Mouse (Mus musculus): ENCODE results near the gene Cybc1. TPM values are rescaled to one million over a fixed set of nuclear protein-coding genes. Genes with fewer than 3 reads are reported as not detected.

The Cybc1 gene
- polyA plus RNA-seq, 1 experiment from 2014 or later: 44.3 TPM

DNA sequence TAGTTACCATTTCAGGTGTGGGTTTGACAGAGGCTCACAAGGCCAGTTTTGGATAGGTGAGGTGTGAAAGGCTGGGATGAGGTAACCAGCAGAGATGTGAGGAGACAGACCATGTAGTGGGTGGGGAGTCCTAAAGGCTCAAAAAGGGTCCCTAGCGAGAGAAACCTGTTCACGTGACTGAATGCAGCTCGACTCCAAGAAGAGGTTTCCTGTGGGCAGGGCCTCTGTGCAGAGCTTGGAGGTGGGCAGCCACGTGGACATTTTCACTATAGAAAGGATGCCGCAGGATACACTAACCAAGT, 25.3 kb downstream of the Cybc1 start:
- peaks cover 16% of the 10 kb centered on the region for H3K4me1 ChIP-seq
- ATAC-seq (replicated peaks): no peak
- WGBS: under 1% methylated on average over 5 of the region's 5 CpGs
- peak overlapping the region; percentile 82 for H3K4me2 ChIP-seq (replicated peaks)
- H3K4me3 ChIP-seq: peak overlapping the region; percentile 77
- peak overlapping the region; percentile 22; the same call in 1 of the 2 replicates for H3K9ac ChIP-seq (replicated peaks)
- H3K9me3 ChIP-seq: no peaks in the 10 kb centered on the region
- H3K27me3 ChIP-seq: no peaks in the 10 kb centered on the region
- H3K27ac ChIP-seq (replicated peaks): peak overlapping the region; percentile 90
- peaks cover 9% of the 10 kb centered on the region; the same call in 1 of the 2 replicates for H3K36me3 ChIP-seq

DNA sequence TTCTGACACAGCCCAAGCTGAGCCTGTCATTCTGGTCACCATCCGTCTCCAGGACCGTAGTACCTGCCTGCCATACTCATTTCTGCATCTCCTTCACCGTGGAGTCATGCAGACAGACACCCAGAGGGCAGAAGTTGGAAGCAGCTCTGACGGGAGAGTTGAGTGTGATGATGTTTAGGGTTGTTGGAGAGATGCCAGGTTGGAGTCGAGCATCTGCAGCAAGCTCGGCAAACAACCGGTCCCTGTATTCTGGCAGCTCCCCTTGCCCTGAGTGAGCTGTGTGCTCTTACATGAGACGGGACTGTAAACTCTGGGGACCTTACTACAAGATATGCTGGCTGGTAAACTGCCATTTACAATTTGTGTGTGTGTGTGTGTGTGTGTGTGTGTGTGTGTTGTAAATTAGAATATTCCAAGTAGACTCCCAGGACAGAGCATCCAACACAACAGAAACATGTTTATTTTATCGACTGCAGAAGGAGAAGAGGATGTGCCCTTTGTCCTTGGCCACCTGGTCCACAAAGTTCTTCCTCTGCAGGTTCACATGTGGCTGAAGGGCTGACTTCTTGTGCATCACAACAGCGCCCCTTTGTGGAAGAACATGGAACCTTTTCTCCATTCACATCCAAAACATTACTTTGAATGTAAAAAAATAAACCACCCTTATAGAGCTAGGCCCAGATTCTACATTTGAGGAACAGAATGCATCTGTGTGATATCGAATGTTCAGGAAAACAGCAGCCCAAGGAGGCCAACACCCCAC, 27.5 kb downstream of the Cybc1 start:
- WGBS: 48% methylated on average over 11 of the region's 11 CpGs

DNA sequence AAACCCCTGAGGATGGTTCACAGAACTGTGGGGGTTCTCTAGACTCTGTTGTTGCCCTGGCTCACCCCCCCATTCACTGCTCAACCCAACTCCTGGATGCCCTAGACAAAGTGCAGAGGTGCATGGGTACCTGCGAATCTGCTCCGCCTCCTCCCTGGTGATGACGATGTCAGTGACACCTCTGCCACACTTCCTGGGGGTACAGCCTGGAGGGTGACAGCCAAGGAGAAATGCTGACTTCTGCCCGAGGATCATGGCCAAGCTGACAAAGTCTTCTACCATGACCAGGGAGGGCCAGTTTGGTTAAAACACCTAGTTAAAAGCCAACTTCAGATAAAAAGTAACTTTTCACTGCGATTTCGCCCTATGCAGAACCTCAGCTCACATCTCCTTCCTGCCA, 28.3 kb downstream of the Cybc1 start:
- no peak for ATAC-seq (replicated peaks)
- peaks cover 16% of the 10 kb centered on the region for H3K4me1 ChIP-seq
- no peak overlapping the region for H3K9ac ChIP-seq (replicated peaks)
- no peaks in the 10 kb centered on the region for H3K9me3 ChIP-seq
- no peak overlapping the region for H3K4me2 ChIP-seq (replicated peaks)
- no peak overlapping the region for H3K4me3 ChIP-seq
- no peaks in the 10 kb centered on the region for H3K27me3 ChIP-seq
- WGBS: 96% methylated on average over 6 of the region's 6 CpGs
- no peaks in the 10 kb centered on the region for H3K36me3 ChIP-seq
- no peak overlapping the region for H3K27ac ChIP-seq (replicated peaks)

More for the DNA sequence above, 27.5 kb downstream of the Cybc1 start:
- no peak for ATAC-seq (replicated peaks)
- Histone ChIP-seq H3K4me3 (no peak overlapping the region), H3K4me2 (replicated peaks) (no peak overlapping the region), H3K36me3 (no peaks in the 10 kb centered on the region), H3K27me3 (no peaks in the 10 kb centered on the region), H3K9ac (replicated peaks) (no peak overlapping the region), H3K27ac (replicated peaks) (no peak overlapping the region), H3K9me3 (no peaks in the 10 kb centered on the region), H3K4me1 (peaks cover 16% of the 10 kb centered on the region)

DNA sequence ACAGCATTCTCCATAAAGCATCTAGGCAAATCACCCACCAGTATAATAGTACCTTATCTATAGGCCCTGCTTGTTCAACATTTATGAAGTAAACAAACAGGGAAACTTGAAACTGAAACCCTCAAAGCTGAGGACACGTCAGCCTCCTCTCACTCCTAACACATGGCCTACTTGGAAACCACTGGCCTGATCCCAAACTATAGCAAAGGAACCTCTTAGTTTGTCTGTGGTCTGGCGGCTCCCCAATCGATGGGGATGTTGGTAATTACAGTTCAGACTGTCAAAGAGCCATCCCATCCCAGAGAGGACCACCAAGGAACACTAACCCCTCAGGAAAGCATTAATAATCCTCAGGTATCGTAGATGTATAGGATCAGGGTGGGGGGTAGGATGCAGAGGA, 29.3 kb downstream of the Cybc1 start:
- WGBS: 72% methylated on average over 4 of the region's 4 CpGs
- H3K36me3 ChIP-seq: no peaks in the 10 kb centered on the region

DNA sequence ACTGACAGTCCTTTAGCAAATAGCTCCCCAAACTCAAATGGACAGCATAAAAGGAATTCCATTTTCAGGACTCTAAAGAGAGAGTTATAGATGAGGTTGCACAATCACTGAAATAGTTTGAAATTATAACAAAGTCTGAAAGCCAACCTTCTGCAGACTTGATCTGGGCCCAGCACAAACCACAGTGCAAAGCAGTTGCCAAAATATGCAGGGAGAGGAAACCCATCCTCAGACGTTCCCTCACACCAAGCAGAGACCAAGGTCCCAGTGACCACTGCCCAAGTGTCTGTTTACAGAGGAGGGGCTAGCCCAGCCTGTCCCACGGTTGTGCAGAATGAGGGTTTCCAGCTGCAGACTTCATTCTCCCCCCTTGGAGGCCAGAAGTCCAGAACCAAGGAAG, 30.5 kb downstream of the Cybc1 start:
- Histone ChIP-seq H3K4me2 (replicated peaks) (no peak overlapping the region), H3K27me3 (no peaks in the 10 kb centered on the region), H3K4me3 (no peak overlapping the region), H3K36me3 (no peaks in the 10 kb centered on the region), H3K27ac (replicated peaks) (no peak overlapping the region), H3K4me1 (peaks cover 5% of the 10 kb centered on the region), H3K9me3 (no peaks in the 10 kb centered on the region), H3K9ac (replicated peaks) (no peak overlapping the region)
- ATAC-seq (replicated peaks): no peak
- WGBS: 52% methylated on average over 2 of the region's 2 CpGs

More for the DNA sequence above, 29.3 kb downstream of the Cybc1 start:
- no peaks in the 10 kb centered on the region for H3K27me3 ChIP-seq
- no peak overlapping the region for H3K9ac ChIP-seq (replicated peaks)
- no peak overlapping the region for H3K4me2 ChIP-seq (replicated peaks)
- H3K27ac ChIP-seq (replicated peaks): no peak overlapping the region
- peaks cover 11% of the 10 kb centered on the region for H3K4me1 ChIP-seq
- no peak for ATAC-seq (replicated peaks)
- H3K4me3 ChIP-seq: no peak overlapping the region
- no peaks in the 10 kb centered on the region for H3K9me3 ChIP-seq

DNA sequence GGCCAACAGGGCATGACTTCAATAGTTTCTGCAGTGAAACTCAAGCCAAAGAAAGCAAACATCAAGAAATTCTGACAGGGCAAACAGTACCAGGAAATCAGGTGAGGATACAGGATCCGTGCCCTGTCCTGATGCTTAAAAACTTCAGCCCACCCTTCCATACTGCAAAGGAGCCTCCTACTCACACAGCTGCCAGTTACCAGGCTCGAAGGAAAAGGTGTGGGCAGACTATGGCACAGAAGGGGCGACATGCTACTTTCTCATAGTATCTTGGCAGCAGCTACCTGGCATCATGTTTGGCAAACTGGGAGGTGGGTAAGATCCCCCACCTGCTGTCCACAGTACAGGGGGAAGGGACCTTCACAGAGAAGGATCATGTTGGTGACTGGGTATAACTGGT, 35.7 kb downstream of the Cybc1 start:
- Histone ChIP-seq H3K9me3 (no peaks in the 10 kb centered on the region), H3K27ac (replicated peaks) (no peak overlapping the region), H3K27me3 (no peaks in the 10 kb centered on the region), H3K36me3 (no peaks in the 10 kb centered on the region), H3K9ac (replicated peaks) (no peak overlapping the region), H3K4me1 (no peaks in the 10 kb centered on the region), H3K4me3 (no peak overlapping the region), H3K4me2 (replicated peaks) (no peak overlapping the region)
- ATAC-seq (replicated peaks): no peak
- WGBS: 77% methylated on average over 3 of the region's 3 CpGs

DNA sequence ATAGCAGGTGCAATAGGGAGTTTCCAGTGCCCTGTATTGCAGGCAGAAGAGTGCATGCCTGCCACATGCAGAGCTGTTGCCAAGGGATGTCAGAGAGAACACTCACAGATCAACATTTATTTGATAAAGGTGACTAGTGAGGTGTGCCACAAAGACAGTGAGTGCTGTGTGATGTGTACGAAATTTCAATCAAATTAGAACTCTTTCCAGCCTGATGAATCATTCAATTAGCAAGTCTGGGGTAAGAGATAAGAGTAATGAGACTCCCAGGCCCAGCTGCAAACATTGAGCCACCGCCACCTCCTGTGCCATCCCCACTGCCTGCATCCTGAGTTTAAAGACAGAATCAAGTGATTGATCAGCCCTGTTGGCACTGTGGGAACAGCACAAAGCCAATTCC, 36.4 kb downstream of the Cybc1 start:
- Histone ChIP-seq H3K4me1 (no peaks in the 10 kb centered on the region), H3K9ac (replicated peaks) (no peak overlapping the region), H3K4me3 (no peak overlapping the region), H3K36me3 (no peaks in the 10 kb centered on the region), H3K27me3 (no peaks in the 10 kb centered on the region), H3K4me2 (replicated peaks) (no peak overlapping the region), H3K27ac (replicated peaks) (no peak overlapping the region), H3K9me3 (no peaks in the 10 kb centered on the region)
- no peak for ATAC-seq (replicated peaks)
- WGBS: 73% methylated on average over 2 of the region's 2 CpGs

DNA sequence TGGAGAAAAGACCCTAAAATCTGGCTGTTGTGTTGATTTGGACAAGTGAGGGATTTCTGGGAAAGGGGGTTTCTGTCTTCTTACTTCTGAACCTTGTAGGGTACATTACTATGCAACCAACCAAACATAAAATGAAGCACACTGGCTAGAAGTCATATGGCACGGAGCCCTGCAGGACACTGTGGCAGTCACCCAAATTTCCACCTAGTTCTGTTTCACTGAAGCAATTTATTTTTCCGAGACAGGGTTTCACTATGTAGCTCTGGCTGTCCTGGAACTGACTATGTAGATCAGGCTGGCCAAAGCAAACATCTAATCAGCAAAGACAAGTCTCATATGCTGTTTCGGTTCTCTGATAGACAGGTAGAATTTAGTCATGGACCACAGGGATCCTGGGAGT, 39.4 kb downstream of the Cybc1 start:
- H3K9me3 ChIP-seq: no peaks in the 10 kb centered on the region
- 89% methylated on average over 3 of the region's 3 CpGs for WGBS
- ATAC-seq (replicated peaks): no peak
- H3K27ac ChIP-seq (replicated peaks): no peak overlapping the region
- no peaks in the 10 kb centered on the region for H3K27me3 ChIP-seq
- no peak overlapping the region for H3K9ac ChIP-seq (replicated peaks)
- H3K36me3 ChIP-seq: 0 out of 2 replicates have a peak, but pooled peaks cover 2% of the 10 kb centered on the region
- no peak overlapping the region for H3K4me2 ChIP-seq (replicated peaks)
- no peaks in the 10 kb centered on the region for H3K4me1 ChIP-seq
- no peak overlapping the region for H3K4me3 ChIP-seq

DNA sequence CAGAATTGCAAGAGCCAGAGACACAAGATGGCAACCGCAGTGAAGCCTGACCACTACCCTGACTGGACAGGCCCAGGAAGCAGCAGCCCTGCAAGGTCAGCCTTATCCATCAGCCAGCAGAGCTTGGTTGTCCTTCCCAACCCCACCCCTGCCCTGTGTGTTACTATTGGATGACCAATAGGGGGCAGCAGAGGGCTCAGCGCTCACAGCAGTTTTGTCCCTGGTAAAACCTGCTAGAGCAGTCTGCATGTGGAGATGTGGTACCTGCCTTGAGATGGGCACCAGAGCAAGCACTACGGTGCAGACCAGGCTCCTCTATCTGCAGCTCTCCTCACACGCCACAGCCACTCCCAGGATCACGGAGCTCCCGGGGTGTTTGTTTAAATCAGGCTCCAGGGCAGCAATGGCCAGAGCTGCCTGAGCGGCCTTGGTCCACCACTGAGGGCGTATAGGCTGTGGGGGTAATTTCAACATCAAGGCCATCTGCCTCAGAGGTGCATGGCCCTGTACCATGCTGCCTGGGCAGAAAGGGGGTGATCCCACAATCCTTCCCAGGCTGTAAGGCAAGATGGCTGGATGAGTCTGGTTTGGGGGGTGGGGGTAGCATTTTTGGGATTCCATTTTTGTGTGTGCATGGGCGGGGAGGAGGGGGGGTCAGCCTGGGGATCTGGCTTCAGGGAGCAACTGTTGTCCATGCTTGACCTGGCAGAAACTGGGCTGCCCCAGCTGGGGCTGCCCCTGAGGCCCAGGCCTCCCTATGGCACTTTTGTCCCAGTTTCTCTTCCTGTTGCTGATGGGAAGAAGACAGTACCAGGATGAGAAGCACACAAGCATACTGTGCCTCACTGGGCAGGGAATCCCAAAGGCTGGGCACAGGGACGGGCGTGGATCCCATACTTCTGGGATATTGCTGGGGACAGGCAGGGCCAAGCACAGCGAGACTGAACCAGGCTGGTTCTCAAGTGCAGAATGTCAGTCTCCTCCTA, 52.5 kb downstream of the Cybc1 start:
- 56% methylated on average over 12 of the region's 12 CpGs for WGBS
- no peaks in the 10 kb centered on the region for H3K27me3 ChIP-seq
- no peaks in the 10 kb centered on the region for H3K36me3 ChIP-seq
- no peaks in the 10 kb centered on the region for H3K9me3 ChIP-seq
- H3K4me3 ChIP-seq: no peak overlapping the region
- H3K4me2 ChIP-seq (replicated peaks): no peak overlapping the region
- H3K9ac ChIP-seq (replicated peaks): no peak overlapping the region
- 0 out of 2 replicates have a peak, but pooled peaks have one; percentile 38 for ATAC-seq (replicated peaks)
- peaks cover 3% of the 10 kb centered on the region; the same call in 1 of the 2 replicates for H3K4me1 ChIP-seq
- H3K27ac ChIP-seq (replicated peaks): no peak overlapping the region

DNA sequence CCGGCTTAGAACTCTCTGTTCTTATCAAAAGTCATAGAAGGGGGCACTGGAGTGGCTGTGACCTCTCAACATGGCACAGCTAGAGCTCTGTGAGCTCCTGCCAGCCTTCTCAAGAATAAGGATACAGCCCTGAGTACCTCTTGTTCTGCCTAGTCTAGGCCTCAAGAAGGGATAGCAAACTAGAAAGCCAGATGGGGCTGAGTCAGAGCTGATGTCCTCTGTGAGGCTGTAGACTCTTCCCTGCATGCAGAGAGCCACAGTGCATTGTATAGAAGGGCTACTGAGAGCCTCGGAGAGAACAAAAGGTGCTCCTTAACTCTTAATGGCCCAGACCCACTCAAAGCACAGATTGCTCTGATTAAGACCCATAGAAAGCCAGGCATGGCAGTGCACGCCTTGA, 54.9 kb downstream of the Cybc1 start:
- no peaks in the 10 kb centered on the region for H3K27me3 ChIP-seq
- ATAC-seq (replicated peaks): no peak
- no peaks in the 10 kb centered on the region for H3K36me3 ChIP-seq
- H3K4me3 ChIP-seq: no peak overlapping the region
- H3K4me2 ChIP-seq (replicated peaks): no peak overlapping the region
- no peak overlapping the region for H3K27ac ChIP-seq (replicated peaks)
- no peaks in the 10 kb centered on the region for H3K9me3 ChIP-seq
- no peak overlapping the region for H3K9ac ChIP-seq (replicated peaks)
- 34% methylated on average over 3 of the region's 3 CpGs for WGBS
- H3K4me1 ChIP-seq: peaks cover 3% of the 10 kb centered on the region; the same call in 1 of the 2 replicates

DNA sequence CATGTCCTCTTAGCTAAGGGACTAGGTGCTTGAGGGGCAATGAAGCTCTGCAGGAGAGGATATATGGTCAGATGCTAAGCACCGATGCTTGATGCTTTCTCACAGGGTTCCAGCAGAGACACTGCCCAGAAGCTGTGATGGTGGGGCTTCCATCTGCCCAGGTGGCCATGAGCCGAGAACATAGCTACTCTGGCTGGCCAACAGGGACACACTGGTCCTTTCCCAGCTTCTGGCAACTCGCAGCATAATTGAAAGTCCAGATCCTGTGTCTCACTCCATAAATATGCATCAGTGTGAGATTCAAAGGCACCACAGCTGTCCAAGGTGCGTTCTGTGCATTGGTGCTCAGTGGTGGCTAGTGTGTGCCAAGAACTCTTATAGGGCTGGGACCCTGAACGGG, 55.9 kb downstream of the Cybc1 start:
- no peak overlapping the region for H3K4me2 ChIP-seq (replicated peaks)
- WGBS: 80% methylated on average over 5 of the region's 5 CpGs
- H3K9me3 ChIP-seq: no peaks in the 10 kb centered on the region
- H3K4me3 ChIP-seq: no peak overlapping the region
- no peak overlapping the region for H3K9ac ChIP-seq (replicated peaks)
- H3K4me1 ChIP-seq: peaks cover 3% of the 10 kb centered on the region; the same call in 1 of the 2 replicates
- H3K27ac ChIP-seq (replicated peaks): no peak overlapping the region
- ATAC-seq (replicated peaks): no peak
- no peaks in the 10 kb centered on the region for H3K36me3 ChIP-seq
- no peaks in the 10 kb centered on the region for H3K27me3 ChIP-seq
